Mouse (Mus musculus): ENCODE measurements around the gene Olfr223. TPM values are rescaled to one million over a fixed set of nuclear protein-coding genes. Genes with fewer than 3 reads are reported as not detected.

The Olfr223 gene
- polyA plus RNA-seq (2016; fragmentation: Nextera tagmentation; extraction: Ambion mirVana): not detected in 2 replicates

DNA sequence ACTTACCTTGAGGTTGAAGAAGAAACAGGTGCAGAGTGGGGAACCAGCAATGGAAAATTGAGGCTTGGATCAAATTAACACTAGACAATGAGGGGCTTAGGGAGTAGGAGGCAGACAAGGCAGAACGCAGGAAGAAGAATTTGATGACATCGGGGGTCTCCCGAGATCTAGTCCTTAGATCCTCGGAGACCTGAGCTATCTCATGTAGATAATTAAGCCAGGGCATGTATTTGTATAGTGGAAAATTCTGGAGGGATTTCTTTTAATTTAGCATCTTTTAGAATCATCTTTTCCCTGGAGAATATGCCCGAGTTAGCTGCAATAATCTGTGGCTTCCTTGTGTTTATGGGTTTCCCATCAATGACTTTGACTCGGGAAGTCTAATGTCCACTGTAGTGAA is at the start of gene Olfr223:
Gene Olfr223 (minus strand): TSS at position 101 of the 400 bp plus-strand sequence.
- ATAC-seq (ENCODE audit: low FRiP score): no peak
- Histone ChIP-seq H3K4me3 (replicated peaks) (no peak within 1 kb of the TSS), H3K36me3 (replicated peaks) (no peaks in the 10 kb centered on the region), H3K9me3 (no peaks in the 10 kb centered on the region), H3K9ac (no peak within 1 kb of the TSS), H3K4me1 (no peaks in the 10 kb centered on the region), H3K27me3 (no peaks in the 10 kb centered on the region), H3K4me2 (no peak within 1 kb of the TSS), H3K27ac (no peak within 1 kb of the TSS)
- 86% methylated on average over 6 of the region's 6 CpGs for WGBS

GRCm38 (mm10) chr11:59642420-59642819 is 49.3 kb upstream of the Olfr223 start:
- Histone ChIP-seq H3K9ac (no peak overlapping the region), H3K36me3 (replicated peaks) (no peaks in the 10 kb centered on the region), H3K27ac (no peak overlapping the region), H3K4me1 (no peaks in the 10 kb centered on the region), H3K4me3 (replicated peaks) (no peak overlapping the region), H3K27me3 (peaks cover 3% of the 10 kb centered on the region; the same call in 1 of the 2 replicates), H3K4me2 (no peak overlapping the region), H3K9me3 (no peaks in the 10 kb centered on the region)
- 88% methylated on average over 8 of the region's 8 CpGs for WGBS
- no peak for ATAC-seq (ENCODE audit: low FRiP score)

DNA sequence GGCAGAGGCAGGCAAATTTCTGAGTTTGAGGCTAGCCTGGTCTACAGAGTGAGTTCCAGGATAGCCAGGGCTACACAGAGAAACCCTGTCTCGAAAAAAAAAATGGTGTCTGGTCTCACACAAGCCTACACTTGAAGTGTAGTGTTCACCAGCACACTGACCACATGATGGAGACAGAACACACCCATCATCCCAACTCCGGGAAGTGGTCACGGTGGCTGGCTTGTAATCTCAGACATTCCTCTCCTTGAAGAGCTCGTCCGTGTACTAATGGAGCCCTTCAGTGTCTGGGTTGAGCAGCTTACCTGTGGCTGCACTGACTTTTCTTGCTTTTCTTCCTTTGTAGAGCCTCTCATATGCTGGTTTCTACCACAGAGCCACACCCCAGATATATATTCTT is 48.1 kb upstream of the Olfr223 start:
- Histone ChIP-seq H3K9ac (no peak overlapping the region), H3K4me3 (replicated peaks) (no peak overlapping the region), H3K4me2 (no peak overlapping the region), H3K36me3 (replicated peaks) (no peaks in the 10 kb centered on the region), H3K27ac (no peak overlapping the region), H3K4me1 (no peaks in the 10 kb centered on the region), H3K9me3 (no peaks in the 10 kb centered on the region), H3K27me3 (no peaks in the 10 kb centered on the region; the same call in 1 of the 2 replicates)
- WGBS: 82% methylated on average over 5 of the region's 5 CpGs
- no peak for ATAC-seq (ENCODE audit: low FRiP score)

DNA sequence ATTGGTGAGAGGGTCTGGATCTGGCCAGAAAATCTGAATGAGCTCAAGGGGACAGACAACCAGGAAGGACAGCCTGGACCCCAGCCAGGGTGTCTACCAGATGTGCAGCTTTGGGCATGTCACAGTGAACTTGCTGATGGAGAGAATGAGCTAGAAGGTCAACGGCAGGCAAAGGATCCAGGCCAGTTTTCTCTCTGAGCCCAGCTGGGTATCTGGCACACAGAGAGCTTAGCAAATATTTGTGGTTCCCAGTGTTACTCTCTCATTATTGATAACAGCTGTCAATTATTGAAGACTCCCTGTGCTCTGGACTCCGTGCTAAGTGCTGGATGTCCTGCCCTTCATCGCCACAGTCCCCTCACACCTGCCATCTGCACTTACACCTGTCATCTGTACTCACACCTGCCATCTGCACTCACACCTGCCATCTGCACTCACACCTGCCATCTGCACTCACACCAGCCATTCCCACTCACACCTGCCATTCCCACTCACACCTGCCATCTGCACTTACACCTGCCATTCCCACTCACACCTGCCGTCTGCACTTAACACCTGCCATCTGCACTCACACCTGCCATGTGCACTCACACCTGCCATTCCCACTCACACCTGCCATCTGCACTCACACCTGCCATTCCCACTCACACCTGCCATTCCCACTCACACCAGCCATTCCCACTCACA is 47.0 kb upstream of the Olfr223 start:
- Histone ChIP-seq H3K4me1 (no peaks in the 10 kb centered on the region), H3K27me3 (no peaks in the 10 kb centered on the region), H3K9ac (no peak overlapping the region), H3K27ac (no peak overlapping the region), H3K4me3 (replicated peaks) (no peak overlapping the region), H3K36me3 (replicated peaks) (no peaks in the 10 kb centered on the region), H3K4me2 (no peak overlapping the region), H3K9me3 (no peaks in the 10 kb centered on the region)
- WGBS: 81% methylated on average over 4 of the region's 4 CpGs
- no peak for ATAC-seq (ENCODE audit: low FRiP score)

GRCm38 (mm10) chr11:59636695-59637414 is 43.8 kb upstream of the Olfr223 start:
- no peaks in the 10 kb centered on the region for H3K9me3 ChIP-seq
- no peak overlapping the region for H3K4me3 ChIP-seq (replicated peaks)
- no peaks in the 10 kb centered on the region for H3K36me3 ChIP-seq (replicated peaks)
- WGBS: 78% methylated on average over 7 of the region's 7 CpGs
- H3K27me3 ChIP-seq: no peaks in the 10 kb centered on the region
- H3K9ac ChIP-seq: no peak overlapping the region
- H3K27ac ChIP-seq: no peak overlapping the region
- no peaks in the 10 kb centered on the region; the same call in 1 of the 2 replicates for H3K4me1 ChIP-seq
- no peak for ATAC-seq (ENCODE audit: low FRiP score)
- no peak overlapping the region for H3K4me2 ChIP-seq

DNA sequence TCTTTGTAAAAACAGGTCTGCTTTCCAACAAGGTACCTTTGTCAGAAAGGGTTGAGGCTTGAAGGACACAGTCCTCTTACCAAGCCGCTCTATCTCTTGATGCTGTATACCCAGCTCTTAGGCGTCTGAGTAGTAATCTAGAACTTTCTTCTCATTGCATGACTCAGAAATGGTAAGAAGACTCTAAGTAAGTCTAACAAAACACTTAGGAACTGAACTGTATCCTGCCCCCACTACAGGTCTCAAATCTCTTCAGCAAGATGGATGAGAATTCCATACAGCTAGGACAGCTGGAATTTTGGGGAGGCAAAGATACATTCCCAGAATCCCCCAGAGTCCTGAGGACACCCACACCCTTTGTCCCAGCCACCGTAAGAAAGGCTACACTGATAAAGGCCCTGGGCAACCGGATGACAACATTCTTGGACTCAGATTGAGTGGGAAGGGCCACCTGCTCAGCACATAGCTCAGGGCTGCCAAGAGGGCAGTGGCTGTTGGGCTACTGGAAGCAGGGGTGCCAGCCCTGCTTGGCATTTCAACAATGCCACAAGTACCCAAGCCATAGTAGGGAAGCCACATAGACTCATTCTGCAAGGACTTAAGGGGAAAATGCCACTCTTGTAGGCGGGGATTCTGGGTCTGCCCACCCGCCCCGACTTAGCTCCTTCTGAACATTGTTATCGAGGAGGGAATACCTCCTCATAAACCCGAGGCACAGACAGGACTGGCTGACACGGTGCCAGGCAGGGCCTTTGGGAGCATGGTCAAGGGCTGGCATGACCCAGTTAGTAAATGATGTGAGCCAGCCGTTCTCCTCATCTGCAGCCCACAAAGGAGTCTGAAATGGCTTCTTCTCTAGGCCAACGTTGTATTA is 43.0 kb upstream of the Olfr223 start:
- Histone ChIP-seq H3K36me3 (replicated peaks) (no peaks in the 10 kb centered on the region), H3K4me2 (no peak overlapping the region), H3K9me3 (no peaks in the 10 kb centered on the region), H3K9ac (no peak overlapping the region), H3K27me3 (no peaks in the 10 kb centered on the region), H3K27ac (no peak overlapping the region), H3K4me3 (replicated peaks) (no peak overlapping the region), H3K4me1 (no peaks in the 10 kb centered on the region; the same call in 1 of the 2 replicates)
- ATAC-seq (ENCODE audit: low FRiP score): no peak
- 75% methylated on average over 12 of the region's 12 CpGs for WGBS

- Histone ChIP-seq H3K27me3 (no peaks in the 10 kb centered on the region), H3K4me3 (replicated peaks) (no peak overlapping the region), H3K36me3 (replicated peaks) (no peaks in the 10 kb centered on the region), H3K4me1 (no peaks in the 10 kb centered on the region; the same call in 1 of the 2 replicates), H3K9ac (no peak overlapping the region), H3K4me2 (no peak overlapping the region), H3K27ac (no peak overlapping the region), H3K9me3 (no peaks in the 10 kb centered on the region)
- ATAC-seq (ENCODE audit: low FRiP score): no peak
- WGBS: 92% methylated on average over 9 of the region's 9 CpGs
Observed at GRCm38 (mm10) chr11:59635251-59635795, 42.2 kb upstream of the Olfr223 start.

GRCm38 (mm10) chr11:59634001-59634660 is 41.0 kb upstream of the Olfr223 start:
- H3K4me3 ChIP-seq (replicated peaks): no peak overlapping the region
- H3K27ac ChIP-seq: no peak overlapping the region
- no peaks in the 10 kb centered on the region for H3K27me3 ChIP-seq
- no peaks in the 10 kb centered on the region for H3K9me3 ChIP-seq
- H3K4me1 ChIP-seq: no peaks in the 10 kb centered on the region; the same call in 1 of the 2 replicates
- no peak for ATAC-seq (ENCODE audit: low FRiP score)
- no peak overlapping the region for H3K9ac ChIP-seq
- 95% methylated on average over 7 of the region's 7 CpGs for WGBS
- no peaks in the 10 kb centered on the region for H3K36me3 ChIP-seq (replicated peaks)
- no peak overlapping the region for H3K4me2 ChIP-seq

- no peak overlapping the region for H3K4me3 ChIP-seq (replicated peaks)
- no peaks in the 10 kb centered on the region for H3K36me3 ChIP-seq (replicated peaks)
- no peaks in the 10 kb centered on the region; the same call in 1 of the 2 replicates for H3K4me1 ChIP-seq
- 21% methylated on average over 5 of the region's 5 CpGs for WGBS
- no peaks in the 10 kb centered on the region for H3K27me3 ChIP-seq
- no peak for ATAC-seq (ENCODE audit: low FRiP score)
- H3K27ac ChIP-seq: no peak overlapping the region
- H3K9me3 ChIP-seq: no peaks in the 10 kb centered on the region
- no peak overlapping the region for H3K9ac ChIP-seq
- H3K4me2 ChIP-seq: no peak overlapping the region
Observed at GRCm38 (mm10) chr11:59633037-59633436, 39.9 kb upstream of the Olfr223 start.

DNA sequence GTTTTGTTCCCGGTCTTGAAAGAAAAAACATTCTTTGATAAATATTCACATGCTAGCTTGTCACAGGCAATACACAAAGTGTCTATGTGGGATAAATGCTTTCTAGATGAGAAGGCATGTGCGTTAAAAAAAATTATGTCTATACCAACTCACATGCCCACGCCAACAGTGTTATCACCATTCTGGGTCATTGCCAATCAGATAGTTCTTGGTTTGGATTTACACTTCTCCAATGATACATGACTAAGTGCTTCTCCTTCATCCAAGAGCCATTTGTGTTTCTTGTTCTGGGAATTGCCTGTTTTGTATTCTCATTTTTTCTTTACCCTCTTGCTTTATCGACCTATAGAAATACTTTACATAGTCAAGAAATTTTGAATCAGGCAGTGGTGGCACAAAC is 38.9 kb upstream of the Olfr223 start:
- H3K4me2 ChIP-seq: no peak overlapping the region
- no peak overlapping the region for H3K9ac ChIP-seq
- H3K27me3 ChIP-seq: no peaks in the 10 kb centered on the region
- no peaks in the 10 kb centered on the region for H3K9me3 ChIP-seq
- H3K27ac ChIP-seq: no peak overlapping the region
- 87% methylated on average over 4 of the region's 4 CpGs for WGBS
- no peaks in the 10 kb centered on the region; the same call in 1 of the 2 replicates for H3K4me1 ChIP-seq
- no peak overlapping the region for H3K4me3 ChIP-seq (replicated peaks)
- ATAC-seq (ENCODE audit: low FRiP score): no peak
- no peaks in the 10 kb centered on the region for H3K36me3 ChIP-seq (replicated peaks)

GRCm38 (mm10) chr11:59629871-59630270 is 36.8 kb upstream of the Olfr223 start:
- Histone ChIP-seq H3K4me2 (no peak overlapping the region), H3K27ac (no peak overlapping the region), H3K4me1 (no peaks in the 10 kb centered on the region; the same call in 1 of the 2 replicates), H3K4me3 (replicated peaks) (no peak overlapping the region), H3K27me3 (no peaks in the 10 kb centered on the region), H3K9ac (no peak overlapping the region), H3K36me3 (replicated peaks) (no peaks in the 10 kb centered on the region), H3K9me3 (no peaks in the 10 kb centered on the region)
- ATAC-seq (ENCODE audit: low FRiP score): no peak
- 85% methylated on average over 5 of the region's 5 CpGs for WGBS
